Mouse (Mus musculus): ENCODE data around the gene Mid1. TPM values are rescaled to one million over a fixed set of nuclear protein-coding genes. Genes with fewer than 3 reads are reported as not detected.
"Not testable (repeated sequence)": the region's sequence is repeated elsewhere in the genome, so short reads cannot be mapped to it uniquely, and the experiment has no call there.

Gene Mid1
- polyA plus RNA-seq, 1 experiment from 2014 or later, result 6.1 TPM

- WGBS, result 66% methylated on average over 46 of the region's 46 CpGs
- peak; percentile 35 for ATAC-seq (ENCODE audit: low FRiP score)
- Histone ChIP-seq H3K27ac (peak overlapping the region; percentile 80), H3K9ac (peak overlapping the region; percentile 55), H3K4me2 (replicated peaks) (peak overlapping the region; percentile 70), H3K9me3 (ENCODE audit: control insufficient read depth, low read length) (peaks cover 56% of the 10 kb centered on the region), H3K4me3 (replicated peaks; ENCODE audit: low read length) (peak overlapping the region; percentile 36)
- not testable (repeated sequence) for DNase-seq (ENCODE audit: low spot score); H3K4me1 ChIP-seq (replicated peaks; ENCODE audit: control insufficient read depth, insufficient read depth, low read length); H3K36me3 ChIP-seq (replicated peaks; ENCODE audit: control insufficient read depth, insufficient read depth); H3K27me3 ChIP-seq (ENCODE audit: control insufficient read depth, insufficient read depth, low read length)
Measured at GRCm38 (mm10) chrX:169996926-169997325, 311.9 kb downstream of the Mid1 start.

GRCm38 (mm10) chrX:169997456-169997853 is 312.5 kb downstream of the Mid1 start:
- not testable (repeated sequence) for H3K4me1 ChIP-seq (replicated peaks; ENCODE audit: control insufficient read depth, insufficient read depth, low read length); ATAC-seq (ENCODE audit: low FRiP score); DNase-seq (ENCODE audit: low spot score); H3K36me3 ChIP-seq (replicated peaks; ENCODE audit: control insufficient read depth, insufficient read depth); H3K27me3 ChIP-seq (ENCODE audit: control insufficient read depth, insufficient read depth, low read length)
- peak overlapping the region; percentile 36 for H3K4me3 ChIP-seq (replicated peaks; ENCODE audit: low read length)
- H3K27ac ChIP-seq, result peak overlapping the region; percentile 80
- peaks cover 51% of the 10 kb centered on the region for H3K9me3 ChIP-seq (ENCODE audit: control insufficient read depth, low read length)
- 51% methylated on average over 40 of the region's 40 CpGs for WGBS
- H3K4me2 ChIP-seq (replicated peaks), result peak overlapping the region; percentile 70
- peak overlapping the region; percentile 55 for H3K9ac ChIP-seq

GRCm38 (mm10) chrX:169997854-169998456 is 313.0 kb downstream of the Mid1 start:
- DNase-seq (ENCODE audit: low spot score) (peak; percentile 61), ATAC-seq (ENCODE audit: low FRiP score) (peak; percentile 91)
- Histone ChIP-seq H3K4me2 (replicated peaks) (peak overlapping the region; percentile 70), H3K27ac (peak overlapping the region; percentile 80), H3K9ac (peak overlapping the region; percentile 55), H3K4me3 (replicated peaks; ENCODE audit: low read length) (peak overlapping the region; percentile 36), H3K9me3 (ENCODE audit: control insufficient read depth, low read length) (peaks cover 46% of the 10 kb centered on the region)
- H3K27me3 ChIP-seq (ENCODE audit: control insufficient read depth, insufficient read depth, low read length); H3K4me1 ChIP-seq (replicated peaks; ENCODE audit: control insufficient read depth, insufficient read depth, low read length); H3K36me3 ChIP-seq (replicated peaks; ENCODE audit: control insufficient read depth, insufficient read depth): not testable (repeated sequence)
- WGBS, result 44% methylated on average over 37 of the region's 37 CpGs

DNA sequence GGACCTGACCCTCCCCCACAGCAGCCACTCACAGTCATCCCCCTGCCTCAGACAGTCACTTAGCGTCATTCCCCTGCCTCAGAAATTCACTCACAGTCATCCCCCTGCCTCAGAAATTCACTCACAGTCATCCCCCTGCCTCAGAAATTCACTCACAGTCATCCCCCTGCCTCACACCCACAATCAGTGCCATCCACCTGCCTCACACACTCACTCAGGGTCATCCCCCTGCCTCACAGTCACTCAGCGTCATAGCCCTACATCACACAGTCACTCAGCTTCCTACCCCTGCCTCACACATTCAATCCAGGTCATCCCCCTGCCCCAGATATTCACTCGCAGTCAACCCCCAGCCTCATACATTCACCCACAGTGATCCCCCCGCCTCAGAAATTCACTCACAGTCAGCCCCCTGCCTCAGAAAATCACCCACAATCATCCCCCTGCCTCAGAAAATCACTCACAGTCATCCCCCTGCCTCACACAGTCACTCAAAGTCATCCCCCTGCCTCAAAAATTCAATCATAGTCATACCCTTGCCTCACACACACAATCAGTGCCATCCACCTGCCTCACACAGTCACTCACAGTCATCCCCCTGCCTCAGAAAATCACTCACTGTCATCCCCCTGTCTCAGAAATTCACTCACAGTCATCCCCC is 313.7 kb downstream of the Mid1 start:
- peak overlapping the region; percentile 80 for H3K27ac ChIP-seq
- not testable (repeated sequence) for H3K27me3 ChIP-seq (ENCODE audit: control insufficient read depth, insufficient read depth, low read length); H3K4me1 ChIP-seq (replicated peaks; ENCODE audit: control insufficient read depth, insufficient read depth, low read length); DNase-seq (ENCODE audit: low spot score); H3K36me3 ChIP-seq (replicated peaks; ENCODE audit: control insufficient read depth, insufficient read depth); ATAC-seq (ENCODE audit: low FRiP score)
- H3K9ac ChIP-seq, result peak overlapping the region; percentile 55
- H3K9me3 ChIP-seq (ENCODE audit: control insufficient read depth, low read length), result peaks cover 41% of the 10 kb centered on the region
- H3K4me3 ChIP-seq (replicated peaks; ENCODE audit: low read length), result peak overlapping the region; percentile 36
- WGBS, result 45% methylated on average over 4 of the region's 4 CpGs
- peak overlapping the region; percentile 70 for H3K4me2 ChIP-seq (replicated peaks)

GRCm38 (mm10) chrX:169999226-169999883 is 314.4 kb downstream of the Mid1 start:
- H3K9me3 ChIP-seq (ENCODE audit: control insufficient read depth, low read length), result peaks cover 39% of the 10 kb centered on the region
- H3K4me1 ChIP-seq (replicated peaks; ENCODE audit: control insufficient read depth, insufficient read depth, low read length), result not testable (repeated sequence)
- 46% methylated on average over 11 of the region's 11 CpGs for WGBS

GRCm38 (mm10) chrX:169999912-170000641 is 315.1 kb downstream of the Mid1 start:
- not testable (repeated sequence) for H3K27me3 ChIP-seq (ENCODE audit: control insufficient read depth, insufficient read depth, low read length); H3K36me3 ChIP-seq (replicated peaks; ENCODE audit: control insufficient read depth, insufficient read depth); ATAC-seq (ENCODE audit: low FRiP score); H3K4me3 ChIP-seq (replicated peaks; ENCODE audit: low read length); DNase-seq (ENCODE audit: low spot score); H3K9ac ChIP-seq; H3K4me2 ChIP-seq (replicated peaks); H3K27ac ChIP-seq; H3K4me1 ChIP-seq (replicated peaks; ENCODE audit: control insufficient read depth, insufficient read depth, low read length)
- WGBS, result 59% methylated on average over 3 of the region's 3 CpGs
- peaks cover 36% of the 10 kb centered on the region for H3K9me3 ChIP-seq (ENCODE audit: control insufficient read depth, low read length)

More at GRCm38 (mm10) chrX:169999226-169999883, 314.4 kb downstream of the Mid1 start:
- H3K36me3 ChIP-seq (replicated peaks; ENCODE audit: control insufficient read depth, insufficient read depth); H3K27ac ChIP-seq; H3K4me3 ChIP-seq (replicated peaks; ENCODE audit: low read length); H3K4me2 ChIP-seq (replicated peaks); H3K27me3 ChIP-seq (ENCODE audit: control insufficient read depth, insufficient read depth, low read length); ATAC-seq (ENCODE audit: low FRiP score); H3K9ac ChIP-seq: not testable (repeated sequence)
- peak; percentile 23 for DNase-seq (ENCODE audit: low spot score)

DNA sequence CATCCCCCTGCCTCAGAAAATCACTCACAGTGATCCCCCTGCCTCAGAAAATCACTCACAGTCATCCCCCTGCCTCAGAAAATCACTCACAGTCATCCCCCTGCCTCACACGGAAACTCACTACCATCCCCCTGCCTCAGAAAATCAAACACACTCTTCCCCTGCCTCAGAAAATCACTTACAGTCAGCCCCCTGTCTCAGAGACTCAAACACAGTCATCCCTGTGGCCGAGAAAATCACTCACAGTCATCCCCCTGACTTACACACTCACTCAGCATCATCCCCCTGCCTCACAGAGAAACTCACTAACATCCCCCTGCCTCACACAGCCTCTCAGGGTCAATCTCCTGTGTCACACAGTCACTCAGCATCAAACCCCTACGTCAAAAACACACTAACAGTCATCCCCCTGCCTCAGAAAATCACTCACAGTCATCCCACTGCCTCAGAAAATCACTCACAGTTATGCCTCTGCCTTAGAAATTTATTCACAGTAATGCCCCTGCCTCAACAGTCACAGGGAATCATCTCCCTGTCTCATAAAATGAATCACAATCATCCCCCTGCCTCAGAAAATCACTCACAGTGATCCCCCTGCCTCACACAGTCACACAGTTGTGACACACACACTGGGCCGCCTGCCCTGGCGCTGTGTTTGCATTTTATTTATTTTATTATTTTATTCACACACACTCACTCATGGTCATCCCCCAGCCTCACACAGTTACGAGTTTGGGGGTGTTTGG is 315.8 kb downstream of the Mid1 start:
- not testable (repeated sequence) for H3K36me3 ChIP-seq (replicated peaks; ENCODE audit: control insufficient read depth, insufficient read depth); ATAC-seq (ENCODE audit: low FRiP score); H3K9ac ChIP-seq; DNase-seq (ENCODE audit: low spot score); H3K4me2 ChIP-seq (replicated peaks); H3K27me3 ChIP-seq (ENCODE audit: control insufficient read depth, insufficient read depth, low read length); H3K27ac ChIP-seq; H3K4me3 ChIP-seq (replicated peaks; ENCODE audit: low read length); H3K4me1 ChIP-seq (replicated peaks; ENCODE audit: control insufficient read depth, insufficient read depth, low read length)
- 37% methylated on average over 6 of the region's 6 CpGs for WGBS
- H3K9me3 ChIP-seq (ENCODE audit: control insufficient read depth, low read length), result peaks cover 29% of the 10 kb centered on the region

GRCm38 (mm10) chrX:170001388-170001695 is 316.3 kb downstream of the Mid1 start:
- peaks cover 26% of the 10 kb centered on the region for H3K9me3 ChIP-seq (ENCODE audit: control insufficient read depth, low read length)
- H3K27ac ChIP-seq; H3K4me1 ChIP-seq (replicated peaks; ENCODE audit: control insufficient read depth, insufficient read depth, low read length); ATAC-seq (ENCODE audit: low FRiP score); H3K4me3 ChIP-seq (replicated peaks; ENCODE audit: low read length); H3K9ac ChIP-seq; H3K36me3 ChIP-seq (replicated peaks; ENCODE audit: control insufficient read depth, insufficient read depth); H3K27me3 ChIP-seq (ENCODE audit: control insufficient read depth, insufficient read depth, low read length); DNase-seq (ENCODE audit: low spot score); H3K4me2 ChIP-seq (replicated peaks): not testable (repeated sequence)
- WGBS, result 59% methylated on average over 9 of the region's 12 CpGs

Data from hindbrain, embryonic 14.5 days (tissue).